Comparison of ENCODE assay signal across 19 mouse cellular contexts in genomic region chr12:75374437-75374836, GRCm38 (mm10). TPM values are rescaled to one million over a fixed set of nuclear protein-coding genes. Genes with fewer than 3 reads are reported as not detected.
"Had no signal": no experiment of that assay in that cellular context is flagged by ENCODE, and none has a peak within 500 bp of the region (broad histone marks: within the 10 kb centered on the region; RNA-seq: fewer than 3 reads in every experiment).

No protein-coding gene starts in this region.

- H3K9me3 ChIP-seq: limb, embryonic 15.5 days; liver, embryonic 12.5 days; midbrain, embryonic 12.5 days; neural tube, embryonic 13.5 days had no signal

- ATAC-seq: liver, embryonic 12.5 days; midbrain, embryonic 16.5 days had no signal

- DNase-seq: kidney, adult 8-10 months; kidney, postnatal 25 days; layer of hippocampus, postnatal 36 days; lung, embryonic 14.5 days; lung, postnatal 10 days; lung, postnatal 4 days; right cerebral cortex, postnatal 25 days; thymus, postnatal 36 days had no signal

- H3K27ac ChIP-seq: limb, embryonic 15.5 days; liver, embryonic 12.5 days; midbrain, embryonic 12.5 days; neural tube, embryonic 13.5 days had no signal

- H3K4me1 ChIP-seq: limb, embryonic 15.5 days; liver, embryonic 12.5 days; midbrain, embryonic 12.5 days; neural tube, embryonic 13.5 days had no signal

- H3K9ac ChIP-seq: limb, embryonic 15.5 days; liver, embryonic 12.5 days; lung, embryonic 14.5 days; midbrain, embryonic 12.5 days; neural tube, embryonic 13.5 days had no signal

- H3K27me3 ChIP-seq: limb, embryonic 15.5 days; liver, embryonic 12.5 days; midbrain, embryonic 12.5 days; neural tube, embryonic 13.5 days had no signal

- H3K4me2 ChIP-seq: limb, embryonic 15.5 days; liver, embryonic 12.5 days; lung, embryonic 14.5 days; midbrain, embryonic 12.5 days; neural tube, embryonic 13.5 days had no signal

- H3K36me3 ChIP-seq: liver, embryonic 12.5 days; midbrain, embryonic 12.5 days; neural tube, embryonic 13.5 days had no signal

- H3K4me3 ChIP-seq: limb, embryonic 15.5 days; liver, embryonic 12.5 days; midbrain, embryonic 12.5 days; neural tube, embryonic 13.5 days had no signal

RNA-seq across cellular contexts. Expression of gene Gphb5, which starts 42.1 kb away (rescaled TPM):
- total RNA-seq: layer of hippocampus, postnatal 36 days; megakaryocyte, adult 5-6 weeks had no signal
- polyA plus RNA-seq: kidney, embryonic 16.5 days; limb, embryonic 11.5 days; limb, embryonic 15.5 days; liver, embryonic 12.5 days; liver, embryonic 16.5 days; lung, embryonic 14.5 days; midbrain, embryonic 16.5 days; neural tube, embryonic 13.5 days; small intestine, adult 2 months; stomach, embryonic 16.5 days had no signal
